Mouse (Mus musculus) embryonic facial prominence, embryonic 15.5 days (tissue): ENCODE measurements around the gene 1600014C23Rik. TPM values are rescaled to one million over a fixed set of nuclear protein-coding genes. Genes with fewer than 3 reads are reported as not detected.
A peak's percentile ranks its signal among the peaks of the same experiment; 100 is the strongest.

ENCODE experiments used
- ATAC-seq: fragments of 200-750 bp; cut with Nextera tagmentation; 2 replicates; pipeline ENCODE4 v1.8.0; 2017; ENCODE audit warnings: low read depth, moderate TSS enrichment; ENCODE audit not compliant: insufficient number of reproducible peaks, low FRiP score, low TSS enrichment
- H3K27ac ChIP-seq: fragments of 300-500 bp; sonication (generic); replicated peaks from 2 replicates; pipeline ENCODE4 v1.5.1; 2015; ENCODE audit warnings: mild to moderate bottlenecking, inconsistent platforms
- H3K27me3 ChIP-seq: fragments of 300-500 bp; sonication (generic); 2 replicates; pipeline ENCODE4 v1.6.1; 2015; ENCODE audit warnings: inconsistent platforms
- H3K36me3 ChIP-seq: fragments of 300-500 bp; sonication (generic); 2 replicates; pipeline ENCODE4 v1.6.1; 2015; ENCODE audit warnings: mild to moderate bottlenecking, inconsistent platforms
- H3K4me1 ChIP-seq: fragments of 300-500 bp; sonication (generic); 2 replicates; pipeline ENCODE4 v1.6.1; 2015; ENCODE audit warnings: inconsistent platforms
- H3K4me2 ChIP-seq: fragments of 300-500 bp; sonication (generic); replicated peaks from 2 replicates; pipeline ENCODE4 v1.6.1; 2015; ENCODE audit warnings: mild to moderate bottlenecking, inconsistent platforms
- H3K4me3 ChIP-seq: fragments of 300-500 bp; sonication (generic); replicated peaks from 2 replicates; pipeline ENCODE4 v1.5.1; 2015; ENCODE audit warnings: mild to moderate bottlenecking, inconsistent platforms
- H3K9ac ChIP-seq: fragments of 300-500 bp; sonication (generic); 2 replicates; pipeline ENCODE4 v1.6.1; 2015; ENCODE audit warnings: inconsistent platforms
- H3K9me3 ChIP-seq: fragments of 300-500 bp; sonication (generic); replicated peaks from 2 replicates; pipeline ENCODE4 v1.6.1; 2016; ENCODE audit warnings: inconsistent platforms
- WGBS: fragments of 180-500 bp; shearing (Covaris S2); methylation state at CpG from one replicate; pipeline ENCODE4 v1.1.7; 2015; 5-methylcytosine and 5-hydroxymethylcytosine counted together
- polyA plus RNA-seq: library from polyadenylated mRNA; unstranded; fragments of >200 nt; fragmentation: Nextera tagmentation; extraction: Ambion mirVana; gene quantifications from 2 replicates; pipeline ENCODE4 v1.2.1, GENCODE M21; 2015

1600014C23Rik gene
- polyA plus RNA-seq, 1 experiment from 2014 or later = not detected

DNA sequence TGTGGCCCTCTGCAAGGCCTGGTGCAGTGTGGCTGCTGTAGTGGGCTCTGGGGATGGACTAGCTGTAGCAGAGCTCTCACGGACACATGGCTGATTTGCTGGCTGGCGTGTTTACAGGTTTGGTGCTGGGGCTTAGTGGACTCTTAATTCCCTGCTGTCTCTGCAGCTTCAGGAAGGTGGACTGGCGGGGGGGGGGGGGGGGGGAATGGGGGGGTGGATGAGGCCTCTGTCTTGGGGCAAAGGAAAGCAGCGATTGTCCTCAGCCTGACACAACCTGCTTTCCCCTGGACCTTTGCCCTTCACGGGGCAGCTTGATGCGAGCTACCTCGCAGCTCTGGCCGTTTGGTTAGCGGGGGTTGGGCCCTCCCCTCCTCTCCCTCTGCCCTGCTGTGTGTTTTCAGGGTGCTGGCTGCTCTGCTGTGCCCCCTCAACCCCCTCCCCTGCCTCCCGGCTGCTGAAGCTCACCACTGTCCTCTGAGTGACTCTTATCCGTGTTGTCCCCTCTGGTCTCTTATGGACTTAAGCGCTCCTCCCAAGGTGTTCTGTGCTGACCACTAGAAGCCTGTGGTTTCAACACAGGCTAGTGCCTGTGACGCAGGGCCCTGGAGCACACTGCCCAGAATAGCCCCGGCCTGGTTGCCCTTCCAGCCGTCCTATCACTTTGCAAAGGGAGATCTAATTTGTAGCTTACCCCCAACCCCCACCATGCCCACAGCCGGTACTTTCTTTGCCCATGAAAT lies 33.0 kb downstream of the 1600014C23Rik start:
- no peaks in the 10 kb centered on the region for H3K27me3 ChIP-seq
- H3K9me3 ChIP-seq = no peaks in the 10 kb centered on the region
- H3K9ac ChIP-seq = no peak overlapping the region
- 48% methylated on average over 10 of the region's 16 CpGs for WGBS
- H3K27ac ChIP-seq = no peak overlapping the region
- peaks cover 20% of the 10 kb centered on the region; the same call in 1 of the 2 replicates for H3K36me3 ChIP-seq
- ATAC-seq = peak; percentile 53; the same call in 1 of the 2 replicates
- H3K4me3 ChIP-seq = no peak overlapping the region
- H3K4me2 ChIP-seq = no peak overlapping the region
- peaks cover 15% of the 10 kb centered on the region for H3K4me1 ChIP-seq

DNA sequence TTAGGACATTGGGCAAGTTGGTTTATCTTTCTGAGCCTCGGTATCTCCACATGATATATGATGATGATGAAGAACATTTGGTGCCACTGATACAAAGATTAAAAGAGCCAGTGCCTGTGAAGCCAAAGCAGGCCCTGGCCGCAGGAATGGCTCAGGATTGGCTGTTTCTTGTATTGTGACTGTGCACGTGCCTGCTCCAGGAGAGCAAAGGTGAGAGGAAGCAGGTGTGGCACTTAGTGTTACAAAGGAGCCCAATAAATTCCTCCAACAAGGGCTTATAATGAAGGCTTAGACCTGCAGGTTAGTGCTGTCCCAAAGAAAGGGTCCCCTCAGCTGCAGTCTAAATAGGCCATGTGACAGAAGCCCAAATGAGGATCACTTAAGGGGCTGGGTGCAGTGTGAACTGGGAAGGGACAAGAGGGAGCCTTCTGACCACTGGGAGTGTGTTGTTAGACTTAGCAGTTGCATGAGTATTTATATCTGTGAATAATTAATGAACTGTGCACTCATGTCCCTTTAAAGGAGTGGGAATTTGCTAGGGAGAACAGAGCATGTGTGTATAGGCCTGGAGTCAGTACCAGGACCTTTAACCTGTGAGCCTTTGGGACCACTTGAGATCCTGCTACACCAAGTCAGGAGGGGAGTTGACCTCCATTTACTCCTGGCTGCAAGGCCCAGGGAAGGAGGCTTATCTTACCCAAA lies 34.5 kb downstream of the 1600014C23Rik start:
- Histone ChIP-seq H3K9me3 (no peaks in the 10 kb centered on the region), H3K36me3 (peaks cover 20% of the 10 kb centered on the region; the same call in 1 of the 2 replicates), H3K4me1 (peaks cover 15% of the 10 kb centered on the region), H3K4me3 (no peak overlapping the region), H3K9ac (no peak overlapping the region), H3K27me3 (no peaks in the 10 kb centered on the region), H3K27ac (no peak overlapping the region), H3K4me2 (no peak overlapping the region)
- ATAC-seq = no peak
- WGBS = 86% methylated on average over 3 of the region's 3 CpGs

DNA sequence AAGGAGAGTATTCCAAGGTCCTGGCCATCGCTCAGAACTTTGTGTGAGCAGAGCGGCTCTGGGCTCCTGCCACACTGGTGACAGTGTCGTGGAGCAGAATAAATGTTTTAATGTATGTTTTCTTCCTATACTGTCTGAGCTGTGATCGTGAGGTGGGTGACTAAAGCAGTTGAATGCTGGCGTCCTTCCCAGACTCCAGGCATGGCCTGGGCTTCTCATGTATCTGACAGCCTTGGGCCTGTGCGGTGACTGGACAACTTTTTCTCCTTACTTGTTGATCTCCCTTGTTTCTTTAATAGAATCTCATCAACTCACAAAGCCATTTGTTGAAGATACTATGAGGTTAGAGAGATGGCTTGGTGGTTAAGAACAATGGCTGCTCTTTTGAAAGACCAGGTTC lies 35.3 kb downstream of the 1600014C23Rik start:
- Histone ChIP-seq H3K4me3 (no peak overlapping the region), H3K9me3 (no peaks in the 10 kb centered on the region), H3K36me3 (peaks cover 20% of the 10 kb centered on the region; the same call in 1 of the 2 replicates), H3K27ac (no peak overlapping the region), H3K9ac (no peak overlapping the region), H3K4me1 (peaks cover 15% of the 10 kb centered on the region), H3K27me3 (no peaks in the 10 kb centered on the region), H3K4me2 (no peak overlapping the region)
- WGBS = 77% methylated on average over 6 of the region's 6 CpGs
- ATAC-seq = no peak

DNA sequence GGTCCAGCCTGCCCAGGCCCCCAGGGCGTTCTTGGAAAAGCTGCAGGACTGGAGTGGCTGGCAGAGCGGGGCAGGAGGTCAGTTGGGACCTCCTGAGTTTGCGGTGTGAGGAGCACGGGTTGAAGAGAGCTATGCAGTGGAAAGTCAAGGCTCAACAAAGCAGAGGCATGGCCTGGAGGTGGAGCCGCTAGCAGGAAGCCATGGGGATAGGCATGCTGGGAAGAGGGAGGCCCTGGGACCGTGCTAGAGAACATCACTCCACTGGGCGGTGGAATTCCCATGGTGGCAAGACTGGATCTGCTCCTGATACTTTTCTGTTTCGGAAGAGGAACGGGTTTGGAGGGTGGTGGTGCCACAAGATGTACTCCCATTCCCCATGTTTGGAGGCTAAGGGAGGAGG lies 36.7 kb downstream of the 1600014C23Rik start:
- Histone ChIP-seq H3K27me3 (no peaks in the 10 kb centered on the region), H3K27ac (peak overlapping the region; percentile 49; the same call in 1 of the 2 replicates), H3K4me3 (no peak overlapping the region), H3K9me3 (no peaks in the 10 kb centered on the region), H3K9ac (no peak overlapping the region), H3K4me1 (peaks cover 11% of the 10 kb centered on the region; the same call in 1 of the 2 replicates), H3K36me3 (peaks cover 20% of the 10 kb centered on the region; the same call in 1 of the 2 replicates), H3K4me2 (no peak overlapping the region)
- 77% methylated on average over 9 of the region's 9 CpGs for WGBS
- ATAC-seq = no peak

GRCm38 (mm10) chr17:45695227-45696120 lies 38.2 kb downstream of the 1600014C23Rik start:
- H3K4me1 ChIP-seq = peaks cover 7% of the 10 kb centered on the region; the same call in 1 of the 2 replicates
- H3K27ac ChIP-seq = no peak overlapping the region
- no peaks in the 10 kb centered on the region for H3K9me3 ChIP-seq
- ATAC-seq = no peak
- WGBS = 74% methylated on average over 23 of the region's 23 CpGs
- peaks cover 20% of the 10 kb centered on the region; the same call in 1 of the 2 replicates for H3K36me3 ChIP-seq
- H3K4me2 ChIP-seq = no peak overlapping the region
- no peak overlapping the region for H3K9ac ChIP-seq
- no peak overlapping the region for H3K4me3 ChIP-seq
- no peaks in the 10 kb centered on the region for H3K27me3 ChIP-seq

DNA sequence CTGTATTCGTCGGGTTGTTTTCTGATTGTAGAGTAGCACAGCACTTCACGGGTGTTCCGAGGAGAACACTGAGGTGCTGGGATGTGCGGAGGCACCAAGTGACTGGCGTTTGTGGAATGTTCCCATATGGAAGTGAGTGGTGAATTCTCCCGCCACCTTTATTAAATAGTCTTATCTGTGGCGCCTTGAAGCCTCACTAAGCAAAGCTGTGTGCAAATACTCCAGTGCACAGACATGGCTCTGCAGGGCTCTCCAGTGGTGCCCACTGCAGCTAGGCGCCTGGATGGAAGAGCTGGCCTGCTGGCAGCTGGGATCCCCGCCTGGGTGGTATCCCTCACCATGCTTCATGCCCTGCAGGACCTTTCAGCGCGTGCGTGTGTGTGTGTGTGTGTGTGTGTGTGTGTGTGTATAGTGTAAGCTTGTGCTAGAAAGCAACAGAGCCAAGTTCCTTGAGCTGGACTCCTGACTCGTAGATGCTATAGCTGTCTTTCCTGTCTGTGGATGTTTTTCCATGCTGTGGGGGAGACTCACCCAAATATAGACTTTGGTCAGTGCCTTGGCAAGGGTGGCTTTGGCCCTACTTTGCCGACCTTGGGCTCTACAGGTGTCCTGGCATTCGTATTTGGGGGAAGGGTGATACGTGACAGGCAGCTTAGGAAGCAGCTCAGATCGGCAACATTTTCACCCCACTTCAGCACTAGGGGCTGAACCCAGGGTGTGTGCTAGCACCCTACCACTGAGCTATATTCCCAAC lies 39.7 kb downstream of the 1600014C23Rik start:
- H3K9ac ChIP-seq = no peak overlapping the region
- ATAC-seq = no peak

GRCm38 (mm10) chr17:45692159-45692558 lies 41.5 kb downstream of the 1600014C23Rik start:
- ATAC-seq = no peak
- Histone ChIP-seq H3K36me3 (peaks cover 7% of the 10 kb centered on the region; the same call in 1 of the 2 replicates), H3K4me2 (no peak overlapping the region), H3K27ac (no peak overlapping the region), H3K9ac (no peak overlapping the region), H3K9me3 (no peaks in the 10 kb centered on the region), H3K27me3 (no peaks in the 10 kb centered on the region), H3K4me3 (no peak overlapping the region), H3K4me1 (peaks cover 11% of the 10 kb centered on the region)
- 72% methylated on average over 5 of the region's 5 CpGs for WGBS

More for the DNA sequence above, 39.7 kb downstream of the 1600014C23Rik start:
- Histone ChIP-seq H3K4me2 (no peak overlapping the region), H3K27me3 (no peaks in the 10 kb centered on the region), H3K27ac (no peak overlapping the region), H3K36me3 (peaks cover 17% of the 10 kb centered on the region; the same call in 1 of the 2 replicates), H3K9me3 (no peaks in the 10 kb centered on the region), H3K4me3 (no peak overlapping the region), H3K4me1 (peaks cover 7% of the 10 kb centered on the region; the same call in 1 of the 2 replicates)
- 79% methylated on average over 18 of the region's 18 CpGs for WGBS

GRCm38 (mm10) chr17:45690044-45690443 lies 43.6 kb downstream of the 1600014C23Rik start:
- H3K36me3 ChIP-seq = no peaks in the 10 kb centered on the region
- H3K4me3 ChIP-seq = no peak overlapping the region
- 81% methylated on average over 4 of the region's 4 CpGs for WGBS
- no peak overlapping the region for H3K9ac ChIP-seq
- peaks cover 18% of the 10 kb centered on the region for H3K4me1 ChIP-seq
- no peaks in the 10 kb centered on the region for H3K9me3 ChIP-seq
- ATAC-seq = no peak
- H3K27ac ChIP-seq = no peak overlapping the region
- no peak overlapping the region for H3K4me2 ChIP-seq
- H3K27me3 ChIP-seq = no peaks in the 10 kb centered on the region

GRCm38 (mm10) chr17:45689120-45689519 lies 44.5 kb downstream of the 1600014C23Rik start:
- 83% methylated on average over 9 of the region's 9 CpGs for WGBS
- H3K9ac ChIP-seq = no peak overlapping the region
- peaks cover 28% of the 10 kb centered on the region for H3K4me1 ChIP-seq
- H3K4me3 ChIP-seq = no peak overlapping the region
- no peak overlapping the region for H3K4me2 ChIP-seq
- no peaks in the 10 kb centered on the region for H3K9me3 ChIP-seq
- no peaks in the 10 kb centered on the region for H3K36me3 ChIP-seq
- no peak for ATAC-seq
- H3K27me3 ChIP-seq = no peaks in the 10 kb centered on the region
- no peak overlapping the region for H3K27ac ChIP-seq

- H3K36me3 ChIP-seq = no peaks in the 10 kb centered on the region
- peaks cover 26% of the 10 kb centered on the region for H3K4me1 ChIP-seq
- ATAC-seq = no peak
- H3K4me2 ChIP-seq = peak within 1 kb of the TSS; percentile 72
- peak within 1 kb of the TSS; percentile 83 for H3K4me3 ChIP-seq
- H3K27me3 ChIP-seq = no peaks in the 10 kb centered on the region
- H3K27ac ChIP-seq = peak within 1 kb of the TSS; percentile 87
- H3K9me3 ChIP-seq = no peaks in the 10 kb centered on the region
- H3K9ac ChIP-seq = peak within 1 kb of the TSS; percentile 81
- WGBS = 5% methylated on average over 12 of the region's 12 CpGs
Measured at GRCm38 (mm10) chr17:45686716-45687115, 46.9 kb downstream of the 1600014C23Rik start, which contains the start of gene Tmem63b. Gene Tmem63b, minus strand, starts transcription at chr17:45686905.
